Mouse (Mus musculus) neutrophil, adult 5-6 weeks (primary cell): ENCODE results near the gene Cd300lg. TPM values are rescaled to one million over a fixed set of nuclear protein-coding genes. Genes with fewer than 3 reads are reported as not detected.

Source experiments
- ATAC-seq: fragments of 151-379, 151-347 bp; 2 replicates; pipeline ENCODE4 v1.8.0; 2017; ENCODE audit warnings: mild to moderate bottlenecking, moderate TSS enrichment; ENCODE audit not compliant: insufficient number of reproducible peaks, poor library complexity, low FRiP score, severe bottlenecking; ENCODE audit errors: extremely low read depth
- total RNA-seq: library from RNA; stranded (forward); fragments of 200-1000 nt; gene quantifications from 2 replicates; pipeline ENCODE4 v1.2.3, GENCODE M21; 2017

The Cd300lg gene
- total RNA-seq, 1 experiment from 2014 or later, result 0.58 TPM

DNA sequence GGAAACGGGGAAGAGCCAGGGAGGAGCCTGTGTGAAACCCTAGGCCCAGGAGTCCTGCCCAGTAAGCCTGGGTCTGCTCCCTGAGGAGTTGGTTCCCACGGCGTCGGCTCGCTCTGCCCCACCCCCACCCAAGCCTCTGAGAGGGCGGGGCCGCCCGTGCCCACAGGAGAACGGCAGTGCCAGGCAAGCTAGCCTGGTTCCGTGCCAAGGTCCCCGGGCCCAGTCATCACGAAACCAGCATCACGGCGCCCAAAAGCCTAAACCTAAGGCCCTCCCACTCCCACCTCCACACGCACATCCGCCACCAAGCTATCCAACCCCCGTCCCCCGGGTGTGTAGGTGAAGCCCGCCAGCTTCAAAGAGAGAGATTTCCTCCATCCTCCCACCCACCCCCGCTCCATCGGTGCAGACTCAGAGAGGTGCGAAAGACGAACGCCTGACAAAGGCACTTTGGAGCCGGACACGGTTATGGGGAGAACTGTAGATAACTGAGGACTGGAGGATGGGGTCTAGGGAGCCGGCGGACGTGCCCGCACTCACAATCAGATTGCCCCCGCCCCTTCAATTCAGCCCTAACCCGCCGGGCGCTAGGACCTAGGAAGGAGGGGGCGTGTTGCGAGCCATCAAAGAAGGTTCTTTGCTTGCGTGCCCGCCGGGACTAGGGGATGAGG lies 45.9 kb downstream of the Cd300lg start:
- peak; percentile 30; the same call in 1 of the 2 replicates for ATAC-seq

DNA sequence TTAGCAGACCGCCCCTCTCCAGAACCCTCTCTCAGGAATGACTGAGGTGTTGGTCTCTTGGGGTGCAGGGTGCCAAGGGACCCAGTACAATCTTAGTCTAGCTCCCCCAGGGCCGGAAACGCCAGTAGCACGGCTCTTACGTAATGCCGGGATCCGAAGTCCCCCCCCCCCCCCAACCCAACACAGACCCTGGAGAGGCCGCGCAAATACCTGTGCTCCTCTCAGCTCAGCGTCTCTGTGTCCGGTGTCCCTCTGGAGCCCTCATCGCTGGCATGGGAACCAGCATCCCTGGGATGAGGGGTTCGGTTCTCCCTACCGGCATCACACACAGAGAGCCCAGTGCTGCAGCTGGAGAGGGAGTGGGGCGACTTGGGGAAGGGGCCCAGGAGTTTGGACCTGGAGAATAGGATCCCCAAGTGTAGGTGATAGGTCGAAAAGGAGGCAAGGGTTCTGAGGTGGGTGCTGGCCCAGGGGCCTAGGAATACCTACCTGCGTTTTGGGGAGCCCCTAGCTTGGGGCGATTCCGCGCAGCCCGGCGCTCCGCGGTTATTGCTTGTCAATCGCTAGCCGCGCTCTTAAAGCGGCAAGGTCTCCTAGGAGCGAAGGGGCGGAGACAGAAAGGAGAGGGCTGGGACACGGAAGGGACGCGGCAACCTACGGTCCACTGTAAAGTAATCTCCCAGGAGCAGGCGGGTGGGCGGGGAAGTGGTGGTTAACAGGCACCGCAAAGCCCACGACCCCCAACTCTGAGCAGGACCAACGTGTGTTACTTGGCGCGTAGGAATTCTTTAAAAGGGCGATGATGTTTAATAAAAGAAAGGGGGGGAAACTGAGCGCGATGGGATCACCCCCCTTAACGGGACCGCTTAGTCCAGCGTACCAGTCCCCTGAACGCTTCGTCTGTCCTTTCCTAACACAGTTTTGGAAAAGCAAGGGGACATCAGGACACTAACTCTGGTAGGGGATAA lies 46.9 kb downstream of the Cd300lg start, which contains the start of gene Mpp2:
Mpp2 (minus strand) TSS at position 585 of the 968 bp plus-strand sequence.
- ATAC-seq, result no peak

DNA sequence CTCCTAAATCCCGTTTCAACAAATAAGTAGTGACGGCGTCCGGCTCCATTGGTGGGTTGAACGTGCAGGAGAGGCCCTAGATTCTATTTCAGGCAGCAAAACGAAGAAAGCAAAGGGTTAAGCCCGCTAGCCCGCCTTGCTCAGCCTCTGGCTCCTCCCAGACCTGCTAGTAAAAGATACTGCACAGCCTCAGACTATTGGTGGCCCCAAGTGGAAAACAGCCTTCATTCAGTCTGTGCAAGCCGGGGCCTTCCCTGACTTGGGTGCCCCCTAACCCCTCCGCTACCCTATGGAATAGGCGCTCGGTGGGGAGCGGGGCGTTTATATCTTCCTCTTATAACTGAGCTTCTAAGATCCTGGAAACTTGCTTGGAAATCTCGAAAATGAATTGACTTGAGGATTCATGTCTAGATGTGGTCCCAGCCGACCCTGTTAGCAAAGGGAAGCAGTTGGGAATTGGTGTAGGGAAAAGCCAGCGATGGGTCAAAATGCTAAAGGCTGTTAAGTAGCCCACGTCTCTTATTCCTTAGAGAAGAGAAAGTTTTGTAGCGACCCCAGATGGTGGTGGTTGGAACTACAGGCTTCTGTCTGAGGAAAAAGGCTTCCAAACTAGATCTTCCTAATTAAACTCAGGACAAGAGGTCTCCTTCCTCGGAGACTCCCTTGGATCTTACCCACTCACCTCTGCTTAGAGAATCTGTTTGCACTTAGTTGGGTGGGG lies 47.9 kb downstream of the Cd300lg start:
- no peak for ATAC-seq

GRCm38 (mm10) chr11:102095676-102096075 lies 54.4 kb downstream of the Cd300lg start:
- ATAC-seq, result no peak

DNA sequence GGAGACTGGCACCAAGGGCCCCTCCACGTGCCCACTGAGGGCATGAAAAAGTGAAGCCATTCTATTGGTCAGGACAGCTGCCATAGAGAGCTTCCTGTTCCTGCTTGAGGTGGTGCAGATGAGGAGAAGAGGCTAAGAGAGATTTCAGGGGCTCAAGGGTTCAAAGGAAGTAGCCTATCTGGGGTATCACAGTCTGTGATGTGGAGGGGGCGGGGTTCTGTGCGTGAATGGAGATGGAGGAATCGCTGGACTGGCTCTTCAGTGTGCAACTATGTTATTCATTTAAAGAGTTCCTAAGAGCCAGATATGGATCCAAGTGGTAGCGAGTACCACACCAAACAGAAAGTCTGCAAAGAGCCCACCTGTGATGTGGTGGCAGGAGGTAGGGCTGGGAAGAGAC lies 55.1 kb downstream of the Cd300lg start:
- no peak for ATAC-seq

- ATAC-seq, result no peak
Observed at GRCm38 (mm10) chr11:102096887-102097391, 55.6 kb downstream of the Cd300lg start.

DNA sequence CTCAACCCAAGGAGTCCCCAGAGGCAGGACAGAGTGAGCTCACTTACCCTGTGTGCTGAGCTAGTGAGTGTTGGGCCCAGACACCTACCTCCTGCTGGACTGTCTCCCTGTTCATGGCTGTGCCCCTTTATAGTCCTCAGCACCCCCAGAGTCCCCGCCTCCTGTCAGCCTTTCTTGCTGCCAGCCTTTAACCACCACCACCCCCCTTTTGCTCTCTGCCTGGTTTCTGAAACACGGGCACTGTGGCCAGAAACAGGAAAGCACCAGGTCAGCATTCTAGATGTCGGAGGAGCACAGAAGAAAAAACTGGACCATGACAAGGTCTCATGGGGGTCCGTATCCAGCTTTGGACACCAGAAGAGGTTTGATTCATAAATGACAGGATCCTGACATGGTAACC lies 59.9 kb downstream of the Cd300lg start, which contains the start of gene Ppy:
Ppy (minus strand) TSS at position 101 of the 400 bp plus-strand sequence.
- ATAC-seq, result no peak

DNA sequence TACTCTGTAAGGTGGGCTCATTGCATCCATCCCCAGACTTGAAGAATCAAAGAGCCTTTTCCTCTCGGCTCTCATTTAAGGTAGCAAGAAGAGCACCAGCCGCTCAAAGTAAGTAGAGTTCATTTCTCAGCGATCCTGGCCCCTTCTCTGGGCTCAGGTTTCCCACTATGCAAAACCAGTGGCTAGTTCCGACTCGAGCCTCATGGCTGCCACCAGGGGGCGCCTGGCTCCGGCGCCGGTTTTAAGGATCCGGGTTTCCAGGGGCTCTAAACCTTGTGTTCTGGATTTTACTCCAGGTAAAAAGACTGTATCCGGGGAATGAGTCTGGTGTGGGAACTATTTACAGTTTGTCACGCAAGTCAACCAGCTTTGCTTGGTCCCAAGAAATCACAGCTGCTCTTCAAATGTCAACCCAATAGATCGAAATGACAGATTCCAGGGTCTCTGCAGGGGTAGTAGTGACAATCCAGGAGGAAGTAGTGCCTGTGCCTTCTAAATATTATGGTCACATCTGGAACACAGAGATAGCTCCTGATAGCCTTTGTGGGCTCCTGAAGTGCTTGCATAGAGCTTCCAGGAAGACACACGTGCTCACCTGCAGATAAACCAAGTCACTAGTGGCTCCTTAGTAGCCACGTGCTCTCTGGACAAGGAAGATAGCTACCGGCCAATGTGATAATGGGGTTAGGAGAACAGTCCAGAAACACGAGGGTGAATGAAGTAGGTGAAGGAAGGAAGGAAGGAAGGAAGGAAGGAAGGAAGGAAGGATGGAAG lies 61.4 kb downstream of the Cd300lg start:
- no peak for ATAC-seq

Other genes with a start within 250 kb of the Cd300lg start
- gene Meox1, start 147.1 kb upstream of the Cd300lg start, total RNA-seq, result not detected in 2 replicates
- gene Sost, start 74.5 kb upstream of the Cd300lg start, total RNA-seq, result not detected in 2 replicates
- gene Cfap97d1, start 57.2 kb upstream of the Cd300lg start, total RNA-seq, result not detected in 2 replicates
- 9.5 and 12.0 TPM in 2 replicates for gene Dusp3, start 54.5 kb upstream of the Cd300lg start, total RNA-seq
- gene Mpp3, start 13.0 kb upstream of the Cd300lg start, total RNA-seq, result not detected in 2 replicates
- gene Mpp2, start 47.0 kb downstream of the Cd300lg start, total RNA-seq, result not detected in 2 replicates
- gene Ppy, start 59.8 kb downstream of the Cd300lg start, total RNA-seq, result not detected in 2 replicates
- gene Pyy, start 66.3 kb downstream of the Cd300lg start, total RNA-seq, result not detected in 2 replicates
- gene Nags, start 104.0 kb downstream of the Cd300lg start, total RNA-seq, result not detected in 2 replicates
- 7.2 and 13.6 TPM in 2 replicates for gene Tmem101, start 114.9 kb downstream of the Cd300lg start, total RNA-seq
- 46.8 and 56.2 TPM in 2 replicates for gene Lsm12, start 143.8 kb downstream of the Cd300lg start, total RNA-seq
- gene G6pc3, start 148.1 kb downstream of the Cd300lg start, total RNA-seq, result 14.7 and 16.5 TPM in 2 replicates
- gene Hdac5, start 188.7 kb downstream of the Cd300lg start, total RNA-seq, result 62.9 and 64.1 TPM in 2 replicates
- not detected in 2 replicates for gene BC030867, start 207.4 kb downstream of the Cd300lg start, total RNA-seq
- gene Asb16, start 227.2 kb downstream of the Cd300lg start, total RNA-seq, result not detected in 2 replicates
- 51.1 and 54.8 TPM in 2 replicates for gene Tmub2, start 243.4 kb downstream of the Cd300lg start, total RNA-seq